In the genomic region with DNA sequence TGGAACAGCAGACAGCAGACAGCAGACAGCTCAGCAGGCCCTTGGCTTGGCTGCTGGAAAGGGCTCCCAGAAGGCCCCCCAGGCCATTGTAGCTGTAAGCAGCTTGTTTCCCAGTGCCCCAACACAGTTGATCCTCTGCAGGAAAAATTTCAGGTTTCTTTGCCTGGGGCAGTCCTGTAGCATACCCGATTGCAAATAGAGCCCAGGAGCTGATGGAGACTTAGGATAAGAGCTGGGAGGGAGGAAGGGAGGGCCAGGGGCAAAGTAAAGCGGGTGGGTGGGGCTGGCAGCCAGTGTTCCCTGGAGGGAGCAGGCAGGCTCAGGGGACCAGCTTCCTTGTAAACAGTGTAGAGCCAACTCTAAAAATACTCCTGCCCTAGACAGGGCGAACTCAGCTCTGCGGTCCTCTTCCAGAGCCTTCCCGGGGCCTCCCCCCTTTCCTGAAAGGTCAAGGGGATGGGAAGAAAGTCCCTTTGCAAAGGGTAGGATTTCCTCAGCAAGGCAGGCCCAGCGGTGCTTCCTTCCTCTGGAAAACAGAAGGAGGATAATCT, we compare ENCODE assay signal across 8 mouse cellular contexts.
DNase-seq lines count a peak whose midpoint lies in the region.

No protein-coding gene starts in this region.

- H3K36me3 ChIP-seq in forebrain, embryonic 10.5 days (replicated peaks), result no peaks in the 10 kb centered on the region
- no peaks in the 10 kb centered on the region for H3K36me3 ChIP-seq in midbrain, embryonic 10.5 days

- H3K27me3 ChIP-seq in forebrain, embryonic 10.5 days (ENCODE audit: poor library complexity, severe bottlenecking), result no peaks in the 10 kb centered on the region
- H3K27me3 ChIP-seq in midbrain, embryonic 10.5 days (ENCODE audit: low read depth, poor library complexity, severe bottlenecking), result no peaks in the 10 kb centered on the region

- peak; percentile 74 for DNase-seq in adrenal gland, adult 8-10 months
- DNase-seq in forebrain, embryonic 10.5 days (ENCODE audit: extremely low spot score, low spot score), result peak; percentile 42
- peak; percentile 75 to 77 for DNase-seq in heart, postnatal 10 days
- DNase-seq in kidney, postnatal 25 days, result peak; percentile 72 to 91
- DNase-seq in midbrain, embryonic 10.5 days (ENCODE audit: low spot score), result no peak
- DNase-seq in left cerebral cortex, postnatal 14 days (ENCODE audit: low spot score in 2 of 2), result no peak
- DNase-seq in thymus, postnatal 36 days, result no peak
- DNase-seq in spleen, adult 18-20 months, result no peak

- H3K4me3 ChIP-seq in forebrain, embryonic 10.5 days, result no peak overlapping the region
- 0 out of 2 replicates have a peak overlapping the region, but pooled peaks have one; percentile 1 for H3K4me3 ChIP-seq in midbrain, embryonic 10.5 days

- intact Hi-C loops in heart, postnatal 10 days (cut with DNase I), result loop anchor here (5.0 kb wide), 1 partner anchor 37 kb away; no protein-coding TSS in a partner anchor
- intact Hi-C loops in left cerebral cortex, postnatal 14 days (cut with DNase I), result no loop called here

- WGBS in forebrain, embryonic 10.5 days, result 17% methylated on average over 6 of the region's 6 CpGs
- WGBS in midbrain, embryonic 10.5 days, result 21% methylated on average over 6 of the region's 6 CpGs

- no peaks in the 10 kb centered on the region for H3K9me3 ChIP-seq in forebrain, embryonic 10.5 days
- no peaks in the 10 kb centered on the region for H3K9me3 ChIP-seq in midbrain, embryonic 10.5 days (replicated peaks)

- peaks cover 29% of the 10 kb centered on the region for H3K4me1 ChIP-seq in forebrain, embryonic 10.5 days
- peaks cover 35% of the 10 kb centered on the region for H3K4me1 ChIP-seq in midbrain, embryonic 10.5 days

- H3K27ac ChIP-seq in forebrain, embryonic 10.5 days, result peak overlapping the region; percentile 79
- H3K27ac ChIP-seq in midbrain, embryonic 10.5 days (replicated peaks), result peak overlapping the region; percentile 73

Comparison
In these comparisons a context has a peak if more than half of its experiments do, and no peak if none do; other contexts are left out.
1. DNase-seq: peak in adrenal gland, adult 8-10 months (single experiment), forebrain, embryonic 10.5 days (single experiment), heart, postnatal 10 days (2 of 2) and kidney, postnatal 25 days (2 of 2); none in midbrain, embryonic 10.5 days (single experiment), left cerebral cortex, postnatal 14 days (0 of 2), thymus, postnatal 36 days (0 of 2) and spleen, adult 18-20 months (0 of 2).